Mouse (Mus musculus) v-Abl transformed pro-B cells (cell line): ENCODE measurements around the gene Olfr1367.

ENCODE experiments used
- in situ Hi-C, 2 experiments: fragments of 400-800 bp; cut with MboI; formaldehyde crosslinking; loops; one replicate each; pipeline ENCODE4 v1.15.1; 2025; ENCODE audit not compliant: unreplicated experiment in 2 of 2

The Olfr1367 gene

GRCm38 (mm10) chr13:21346610-21347009 lies at the start of gene Olfr1367:
TSS of gene Olfr1367 (plus strand) at chr13:21346910.
- in situ Hi-C loops, result no loop called here

GRCm38 (mm10) chr13:21298557-21298956 lies 48.2 kb upstream of the Olfr1367 start:
- in situ Hi-C loops, result no loop called here

GRCm38 (mm10) chr13:21304483-21305066 lies 42.1 kb upstream of the Olfr1367 start:
- in situ Hi-C loops, result no loop called here

- in situ Hi-C loops, result no loop called here
These were observed 36.9 kb upstream of the Olfr1367 start for GRCm38 (mm10) chr13:21309788-21310187.

- in situ Hi-C loops, result no loop called here
These were observed 34.8 kb upstream of the Olfr1367 start, which contains the start of gene Gpx6 for GRCm38 (mm10) chr13:21311926-21312325. TSS of gene Gpx6 (plus strand) at chr13:21312125.

- in situ Hi-C loops, result no loop called here
These were observed 33.9 kb upstream of the Olfr1367 start for GRCm38 (mm10) chr13:21312854-21313253.

- in situ Hi-C loops, result no loop called here
These were observed 32.8 kb upstream of the Olfr1367 start for GRCm38 (mm10) chr13:21313903-21314302.

GRCm38 (mm10) chr13:21320262-21320661 lies 26.4 kb upstream of the Olfr1367 start:
- in situ Hi-C loops, result loop anchor here (10.0 kb wide), 1 partner anchor 1005 kb away; no protein-coding TSS in a partner anchor

GRCm38 (mm10) chr13:21321890-21322494 lies 24.7 kb upstream of the Olfr1367 start:
- in situ Hi-C loops, result loop anchor here (10.0 kb wide), 1 partner anchor 1007 kb away; no protein-coding TSS in a partner anchor

- in situ Hi-C loops, result loop anchor here (10.0 kb wide), 1 partner anchor 1008 kb away; no protein-coding TSS in a partner anchor
These were observed 24.0 kb upstream of the Olfr1367 start for GRCm38 (mm10) chr13:21322509-21323375.

- in situ Hi-C loops, result loop anchor here (10.0 kb wide), 1 partner anchor 1009 kb away; no protein-coding TSS in a partner anchor
These were observed 23.3 kb upstream of the Olfr1367 start for GRCm38 (mm10) chr13:21323405-21323804.

GRCm38 (mm10) chr13:21326191-21326590 lies 20.5 kb upstream of the Olfr1367 start:
- in situ Hi-C loops, result loop anchor here (5.0 to 10.0 kb wide), 2 partner anchors 389 to 1011 kb away; no protein-coding TSS in a partner anchor

GRCm38 (mm10) chr13:21326657-21327211 lies 20.0 kb upstream of the Olfr1367 start:
- in situ Hi-C loops, result loop anchor here (5.0 to 10.0 kb wide), 2 partner anchors 389 to 1012 kb away; no protein-coding TSS in a partner anchor

- in situ Hi-C loops, result loop anchor here (5.0 to 10.0 kb wide), 2 partner anchors 390 to 1013 kb away; no protein-coding TSS in a partner anchor
These were observed 19.3 kb upstream of the Olfr1367 start for GRCm38 (mm10) chr13:21327424-21327823.

GRCm38 (mm10) chr13:21350593-21350992 lies 3.9 kb downstream of the Olfr1367 start:
- in situ Hi-C loops, result no loop called here

GRCm38 (mm10) chr13:21362621-21363248 lies 16.0 kb downstream of the Olfr1367 start, which contains the start of gene Zscan12:
TSS of gene Zscan12 (plus strand) at chr13:21362820.
- in situ Hi-C loops, result no loop called here

- in situ Hi-C loops, result no loop called here
These were observed 17.0 kb downstream of the Olfr1367 start for GRCm38 (mm10) chr13:21363719-21364118.

GRCm38 (mm10) chr13:21366635-21367034 lies 19.9 kb downstream of the Olfr1367 start:
- in situ Hi-C loops, result no loop called here

- in situ Hi-C loops, result no loop called here
These were observed 26.0 kb downstream of the Olfr1367 start for GRCm38 (mm10) chr13:21372700-21373099.

GRCm38 (mm10) chr13:21377773-21378172 lies 31.1 kb downstream of the Olfr1367 start:
- in situ Hi-C loops, result no loop called here
